8 mouse cellular contexts compared by ENCODE assay signal in genomic region chr10:105574695-105575660, GRCm38 (mm10). TPM values are rescaled to one million over a fixed set of nuclear protein-coding genes. Genes with fewer than 3 reads are reported as not detected.
DNase-seq lines count a peak whose midpoint lies in the region; ATAC-seq and TF ChIP-seq lines count a peak whose summit lies in the region.

No protein-coding gene starts in this region.

- TF ChIP-seq CTCF in gastrocnemius, adult 2 months (IDR thresholded peaks at IDR 0.05), result peak; percentile 99

- no peaks in the 10 kb centered on the region for H3K36me3 ChIP-seq in megakaryocyte, embryonic 14.5 days (replicated peaks; ENCODE audit: low read length)

- H3K27me3 ChIP-seq in megakaryocyte, embryonic 14.5 days (replicated peaks), result peaks cover 19% of the 10 kb centered on the region

- H3K4me1 ChIP-seq in megakaryocyte, embryonic 14.5 days, result peaks cover 61% of the 10 kb centered on the region

- H3K4me3 ChIP-seq in gastrocnemius, adult 2 months, result peak overlapping the region; percentile 88
- peak overlapping the region; percentile 95 for H3K4me3 ChIP-seq in megakaryocyte, embryonic 14.5 days (replicated peaks)

- H3K27ac ChIP-seq in gastrocnemius, adult 2 months, result peak overlapping the region; percentile 82

- H3K9me3 ChIP-seq in megakaryocyte, embryonic 14.5 days, result no peaks in the 10 kb centered on the region

- DNase-seq in ZHBTc4 (ENCODE audit: low read depth, low spot score), result peak; percentile 94
- DNase-seq in gastrocnemius, adult 2 months, result peak; percentile 93
- peak; percentile 77 for DNase-seq in hindlimb bud, embryonic 11.5 days (ENCODE audit: extremely low spot score, low read depth, low spot score)
- DNase-seq in left cerebral cortex, adult 8-10 months (ENCODE audit: low spot score in 2 of 2), result peak; percentile 83 to 96
- peak; percentile 94 to 96 for DNase-seq in right cerebral cortex, postnatal 10 days (ENCODE audit: low spot score in 2 of 2)
- DNase-seq in urinary bladder, postnatal 25 days (ENCODE audit: low spot score), result peak; percentile 97

- intact Hi-C loops in gastrocnemius, adult 2 months (cut with DNase I), result loop anchor here (10.0 kb wide), 1 partner anchor 420 kb away; no protein-coding TSS in a partner anchor

- ATAC-seq in common myeloid progenitor, adult 5-6 weeks (replicated peaks; ENCODE audit: low read depth, poor library complexity, severe bottlenecking), result peak; percentile 81

RNA-seq across cellular contexts. Expression of gene Tmtc2, which starts 0.7 kb away (rescaled TPM):
- total RNA-seq in common myeloid progenitor, adult 5-6 weeks (2017), result 1.4 and 1.8 TPM in 2 replicates
- 1 to 10 TPM in 1 of 2 experiments, under 1 TPM in 1; 0.97 to 2.1 TPM for total RNA-seq in gastrocnemius, adult 2 months (2021)
- 10 to 100 TPM in 3 of 4 experiments, 1 to 10 TPM in 1; 9.9 to 12.4 (median 10.9) TPM for total RNA-seq in left cerebral cortex, adult 8-10 months (2022)
- polyA plus RNA-seq in megakaryocyte, embryonic 14.5 days (2012; ENCODE audit: insufficient read depth, low replicate concordance), result 0.10 TPM in 1 of 2 replicates, not detected in the other

Comparison
In these comparisons a context has a peak if more than half of its experiments do, and no peak if none do; other contexts are left out.
1. Peak in every context shown above with its lines: DNase-seq, ATAC-seq, H3K4me3 ChIP-seq and H3K27ac ChIP-seq.